Mouse (Mus musculus) cerebellum, adult 2 months (tissue): Measurements from ENCODE around the gene Smox.

Experiments
- CTCF ChIP-seq: fragments of 200-500 bp; IDR thresholded peaks from 2 replicates; pipeline ENCODE4 v1.5.1; 2011; ENCODE audit warnings: low read depth, mild to moderate bottlenecking, control low read depth, low read length, moderate library complexity, borderline replicate concordance; ENCODE audit not compliant: insufficient read depth
- POLR2A ChIP-seq: fragments of 200-500 bp; IDR thresholded peaks from 2 replicates; pipeline ENCODE4 v1.6.1; 2011; ENCODE audit warnings: low read length, control low read depth, borderline replicate concordance; ENCODE audit not compliant: insufficient read depth

DNA sequence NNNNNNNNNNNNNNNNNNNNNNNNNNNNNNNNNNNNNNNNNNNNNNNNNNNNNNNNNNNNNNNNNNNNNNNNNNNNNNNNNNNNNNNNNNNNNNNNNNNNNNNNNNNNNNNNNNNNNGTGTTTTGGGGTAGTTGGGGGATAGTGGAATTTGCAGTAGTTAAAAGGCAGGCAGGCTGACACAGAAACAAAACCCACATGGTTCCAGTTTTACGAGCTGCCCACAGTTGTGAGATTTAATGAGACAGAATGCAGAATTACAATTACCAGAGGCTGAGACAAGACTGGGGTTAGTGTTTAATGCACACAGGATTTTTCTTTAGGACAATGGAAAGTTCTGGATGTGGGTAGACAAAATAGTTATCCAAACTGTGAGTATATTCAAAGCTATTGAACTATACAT lies 9.6 kb upstream of the Smox start:
- TF ChIP-seq CTCF (no peak), POLR2A (no peak)
